Comparison of ENCODE assay signal across 17 mouse cellular contexts in the genomic region with DNA sequence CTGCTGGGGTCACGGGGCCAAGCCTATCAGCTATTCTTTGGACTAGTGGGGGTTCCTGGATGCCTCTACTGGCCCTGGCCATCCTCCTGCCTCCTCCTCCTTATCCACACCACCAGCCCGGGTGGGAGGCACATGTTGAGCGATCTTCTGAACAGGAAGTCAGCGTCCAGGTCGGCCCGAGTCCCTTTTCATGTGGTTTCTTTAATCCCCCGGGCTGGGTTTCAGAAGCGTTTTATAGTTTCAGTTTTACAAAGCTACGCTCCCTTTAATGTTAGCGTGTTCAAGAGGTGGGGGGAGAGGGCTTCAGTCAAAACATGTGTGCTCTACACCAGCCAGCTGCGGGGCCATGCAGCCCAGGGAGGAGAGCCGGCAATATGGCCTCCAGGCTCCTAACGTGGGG. TPM values are rescaled to one million over a fixed set of nuclear protein-coding genes. Genes with fewer than 3 reads are reported as not detected.
A peak's percentile ranks its signal among the peaks of the same experiment; 100 is the strongest.
DNase-seq lines count a peak whose midpoint lies in the region; ATAC-seq lines count a peak whose summit lies in the region.
"Had no signal": no experiment of that assay in that cellular context is flagged by ENCODE, and none has a peak within 500 bp of the region (broad histone marks: within the 10 kb centered on the region; RNA-seq: fewer than 3 reads in every experiment).

No protein-coding gene starts in this region.

- no peak overlapping the region for H3K9ac ChIP-seq in forebrain, embryonic 11.5 days (ENCODE audit: low read length)
- H3K9ac ChIP-seq in limb, embryonic 13.5 days = no peak overlapping the region

- no peak for ATAC-seq in forebrain, embryonic 11.5 days (replicated peaks; ENCODE audit: low FRiP score)
- ATAC-seq in common myeloid progenitor, adult 5-6 weeks (replicated peaks; ENCODE audit: low read depth, poor library complexity, severe bottlenecking) = peak; percentile 57
- ATAC-seq in limb, embryonic 13.5 days (ENCODE audit: low FRiP score, low read depth) = 0 out of 2 replicates have a peak, but pooled peaks have one; percentile 30
- ATAC-seq: hindbrain, postnatal 0 days had no signal

- no peak overlapping the region for H3K4me2 ChIP-seq in forebrain, embryonic 11.5 days (ENCODE audit: low read depth, low read length, severe bottlenecking)
- H3K4me2 ChIP-seq in limb, embryonic 13.5 days (replicated peaks) = 0 out of 2 replicates have a peak overlapping the region, but pooled peaks have one; percentile 1

- H3K27ac ChIP-seq in forebrain, embryonic 10.5 days = peak overlapping the region; percentile 32; the same call in 1 of the 2 replicates
- H3K27ac ChIP-seq in forebrain, embryonic 11.5 days (ENCODE audit: low read depth, low read length) = no peak overlapping the region
- peak overlapping the region; percentile 28; the same call in 1 of the 2 replicates for H3K27ac ChIP-seq in limb, embryonic 13.5 days
- H3K27ac ChIP-seq: heart, embryonic 10.5 days; hindbrain, postnatal 0 days; midbrain, embryonic 10.5 days had no signal

- peaks cover 62% of the 10 kb centered on the region for H3K4me1 ChIP-seq in forebrain, embryonic 10.5 days
- H3K4me1 ChIP-seq in forebrain, embryonic 11.5 days (replicated peaks; ENCODE audit: control insufficient read depth, insufficient read depth, low read length) = peaks cover 4% of the 10 kb centered on the region
- H3K4me1 ChIP-seq in limb, embryonic 13.5 days = peaks cover 62% of the 10 kb centered on the region

- no peak overlapping the region for H3K4me3 ChIP-seq in forebrain, embryonic 10.5 days
- no peak overlapping the region for H3K4me3 ChIP-seq in forebrain, embryonic 11.5 days (ENCODE audit: low read depth, low read length)
- H3K4me3 ChIP-seq in limb, embryonic 13.5 days = no peak overlapping the region
- H3K4me3 ChIP-seq: heart, embryonic 10.5 days; midbrain, embryonic 10.5 days had no signal

- H3K36me3 ChIP-seq in forebrain, embryonic 10.5 days (replicated peaks) = no peaks in the 10 kb centered on the region
- H3K36me3 ChIP-seq in forebrain, embryonic 11.5 days (ENCODE audit: control insufficient read depth, insufficient read depth, low read length) = no peaks in the 10 kb centered on the region
- H3K36me3 ChIP-seq in limb, embryonic 13.5 days = no peaks in the 10 kb centered on the region
- H3K36me3 ChIP-seq: heart, embryonic 10.5 days; midbrain, embryonic 10.5 days had no signal

- no peak for DNase-seq in forebrain, embryonic 10.5 days (ENCODE audit: extremely low spot score, low spot score)
- no peak for DNase-seq in forebrain, embryonic 11.5 days (ENCODE audit: low spot score)
- peak; percentile 62 to 63 for DNase-seq in thymus, postnatal 10 days (ENCODE audit: low spot score in 2 of 2)
- no peak for DNase-seq in cerebellum, postnatal 10 days
- no peak for DNase-seq in embryo, embryonic 11 days
- no peak for DNase-seq in left cerebral cortex, adult 11 months (ENCODE audit: low spot score)
- DNase-seq: adrenal gland, postnatal 25 days; cerebellum, adult 11-12 months; kidney, postnatal 14 days; layer of hippocampus, postnatal 36 days; lung, adult 2 months had no signal

- WGBS in forebrain, embryonic 10.5 days = 76% methylated on average over 13 of the region's 13 CpGs
- 80% methylated on average over 13 of the region's 13 CpGs for WGBS in forebrain, embryonic 11.5 days
- 11% methylated on average over 13 of the region's 13 CpGs for WGBS in limb, embryonic 13.5 days

- peaks cover 40% of the 10 kb centered on the region for H3K27me3 ChIP-seq in forebrain, embryonic 10.5 days (ENCODE audit: poor library complexity, severe bottlenecking)
- no peaks in the 10 kb centered on the region for H3K27me3 ChIP-seq in forebrain, embryonic 11.5 days (ENCODE audit: control insufficient read depth, insufficient read depth, low read length)
- peaks cover 35% of the 10 kb centered on the region for H3K27me3 ChIP-seq in limb, embryonic 13.5 days

- H3K9me3 ChIP-seq in forebrain, embryonic 10.5 days = no peaks in the 10 kb centered on the region
- H3K9me3 ChIP-seq in forebrain, embryonic 11.5 days (ENCODE audit: control insufficient read depth, low read length) = no peaks in the 10 kb centered on the region
- no peaks in the 10 kb centered on the region for H3K9me3 ChIP-seq in limb, embryonic 13.5 days
- H3K9me3 ChIP-seq: heart, embryonic 10.5 days; midbrain, embryonic 10.5 days had no signal

RNA-seq across cellular contexts. Expression of gene Gm572, which starts 40.4 kb away (rescaled TPM):
- polyA plus RNA-seq in forebrain, embryonic 10.5 days (2016; fragmentation: Nextera tagmentation; extraction: Ambion mirVana) = not detected in 2 replicates
- not detected in 2 replicates for polyA plus RNA-seq in forebrain, embryonic 11.5 days (2014; fragmentation: Nextera tagmentation; extraction: Ambion mirVana)
- not detected in 2 replicates for total RNA-seq in common myeloid progenitor, adult 5-6 weeks (2017)
- not detected in 2 replicates for polyA plus RNA-seq in limb, embryonic 13.5 days (2015; fragmentation: Nextera tagmentation; extraction: Ambion mirVana)
- total RNA-seq: adrenal gland, postnatal 25 days; hindbrain, postnatal 0 days; layer of hippocampus, postnatal 36 days had no signal
- polyA plus RNA-seq: heart, embryonic 10.5 days; hindbrain, postnatal 0 days; neural tube, embryonic 11.5 days had no signal

RNA-seq across cellular contexts. Expression of gene Tardbp, which starts 56.7 kb away (rescaled TPM):
- 495 and 519 TPM in 2 replicates for polyA plus RNA-seq in forebrain, embryonic 10.5 days (2016; fragmentation: Nextera tagmentation; extraction: Ambion mirVana)
- polyA plus RNA-seq in forebrain, embryonic 11.5 days (2014; fragmentation: Nextera tagmentation; extraction: Ambion mirVana) = 225 and 238 TPM in 2 replicates
- total RNA-seq in common myeloid progenitor, adult 5-6 weeks (2017) = 567 and 596 TPM in 2 replicates
- 346 and 363 TPM in 2 replicates for polyA plus RNA-seq in limb, embryonic 13.5 days (2015; fragmentation: Nextera tagmentation; extraction: Ambion mirVana)

Comparison
In these comparisons a context has a peak if more than half of its experiments do, and no peak if none do; other contexts are left out.
1. DNase-seq: peak in thymus, postnatal 10 days (2 of 2); none in forebrain, embryonic 10.5 days (single experiment), forebrain, embryonic 11.5 days (single experiment), cerebellum, postnatal 10 days (0 of 2), embryo, embryonic 11 days (single experiment) and left cerebral cortex, adult 11 months (single experiment).